Mouse (Mus musculus) ES-E14 (cell line): ENCODE measurements around the gene Mapk10. TPM values are rescaled to one million over a fixed set of nuclear protein-coding genes. Genes with fewer than 3 reads are reported as not detected.

ENCODE experiments used
- DNase-seq: peaks from one replicate; pipeline ENCODE4 v3.0.0-alpha.2; 2013; ENCODE audit warnings: low read depth, low spot score
- H3K27ac ChIP-seq: 2 replicates; pipeline ENCODE4 v1.5.1; 2012; ENCODE audit warnings: low read depth, mild to moderate bottlenecking, low read length, moderate library complexity, mixed read lengths; ENCODE audit not compliant: poor library complexity, insufficient read depth, severe bottlenecking
- H3K36me3 ChIP-seq: 2 replicates; pipeline ENCODE4 v1.6.1; 2012; ENCODE audit warnings: mild to moderate bottlenecking, low read length, moderate library complexity, mixed read lengths; ENCODE audit not compliant: control insufficient read depth, poor library complexity, insufficient read depth, severe bottlenecking
- H3K4me1 ChIP-seq, 2 experiments: fragments of 150-350 bp in 1 of 2; sonication (generic) in 1 of 2; 2 replicates each; pipeline ENCODE4 v1.6.1; 2012; ENCODE audit warnings: low read length in 2 of 2, mild to moderate bottlenecking in 1 of 2, mixed read lengths in 1 of 2; ENCODE audit not compliant: control insufficient read depth in 2 of 2, insufficient read depth in 2 of 2, poor library complexity in 1 of 2
- H3K4me3 ChIP-seq, 2 experiments: fragments of 150-350 bp in 1 of 2; sonication (generic) in 1 of 2; 2 replicates each; pipeline ENCODE4 v1.5.1; 2012; ENCODE audit warnings: low read length in 2 of 2, low read depth in 1 of 2, mild to moderate bottlenecking in 1 of 2, mixed read lengths in 1 of 2; ENCODE audit not compliant: insufficient read depth in 1 of 2, poor library complexity in 1 of 2, severe bottlenecking in 1 of 2
- H3K9ac ChIP-seq: 2 replicates; pipeline ENCODE4 v1.6.1; 2012; ENCODE audit warnings: low read depth, mild to moderate bottlenecking, low read length, mixed read lengths; ENCODE audit not compliant: poor library complexity, insufficient read depth, severe bottlenecking
- H3K9me3 ChIP-seq: fragments of 150-350 bp; sonication (generic); 2 replicates; pipeline ENCODE4 v1.6.1; 2012; ENCODE audit warnings: low read depth, mild to moderate bottlenecking, low read length; ENCODE audit not compliant: control insufficient read depth, insufficient read depth
- CHD2 ChIP-seq: IDR thresholded peaks from 2 replicates; pipeline ENCODE4 v1.6.1; 2014; ENCODE audit warnings: mild to moderate bottlenecking, low read depth, low read length, inconsistent platforms
- HCFC1 ChIP-seq: IDR thresholded peaks from 2 replicates; pipeline ENCODE4 v1.6.1; 2012; ENCODE audit warnings: low read length, inconsistent platforms, borderline replicate concordance; ENCODE audit not compliant: insufficient read depth
- MAFK ChIP-seq: IDR thresholded peaks from 2 replicates; pipeline ENCODE4 v1.6.1; 2014; ENCODE audit warnings: mild to moderate bottlenecking, low read depth, low read length, inconsistent platforms; ENCODE audit not compliant: insufficient read depth
- ZC3H11A ChIP-seq: IDR thresholded peaks from 2 replicates; pipeline ENCODE4 v1.6.1; 2012; ENCODE audit warnings: low read depth, mild to moderate bottlenecking, inconsistent platforms, low read length, borderline replicate concordance
- ZNF384 ChIP-seq: IDR thresholded peaks from 2 replicates; pipeline ENCODE4 v1.6.1; 2012; ENCODE audit warnings: low read depth, low read length, inconsistent platforms
- in situ Hi-C, 2 experiments: fragments of 600-800 bp; cut with MboI; formaldehyde crosslinking; loops; one replicate each; pipeline ENCODE4 v1.15.1; 2025; ENCODE audit warnings: low sequenced_read_pairs in 2 of 2, inconsistent platforms in 1 of 2; ENCODE audit not compliant: unreplicated experiment in 2 of 2
- total RNA-seq: library from RNA; depleted of rRNA; stranded (reverse); fragments of 300-350 nt; gene quantifications from 2 replicates; pipeline ENCODE4 v1.2.3, GENCODE M21; 2012

Mapk10 gene
- total RNA-seq, 1 experiment = 1.9 TPM

GRCm38 (mm10) chr5:102978382-102978781 is 232.8 kb downstream of the Mapk10 start:
- in situ Hi-C loops = no loop called here
- no peak overlapping the region for H3K4me3 ChIP-seq
- no peak overlapping the region for H3K27ac ChIP-seq
- H3K9me3 ChIP-seq = no peaks in the 10 kb centered on the region
- no peak for TF ChIP-seq HCFC1
- no peak for TF ChIP-seq ZC3H11A
- no peak for TF ChIP-seq ZNF384
- no peak for TF ChIP-seq MAFK
- no peak for TF ChIP-seq CHD2
- DNase-seq = no peak
- H3K9ac ChIP-seq = no peak overlapping the region
- no peaks in the 10 kb centered on the region for H3K36me3 ChIP-seq
- no peaks in the 10 kb centered on the region for H3K4me1 ChIP-seq

DNA sequence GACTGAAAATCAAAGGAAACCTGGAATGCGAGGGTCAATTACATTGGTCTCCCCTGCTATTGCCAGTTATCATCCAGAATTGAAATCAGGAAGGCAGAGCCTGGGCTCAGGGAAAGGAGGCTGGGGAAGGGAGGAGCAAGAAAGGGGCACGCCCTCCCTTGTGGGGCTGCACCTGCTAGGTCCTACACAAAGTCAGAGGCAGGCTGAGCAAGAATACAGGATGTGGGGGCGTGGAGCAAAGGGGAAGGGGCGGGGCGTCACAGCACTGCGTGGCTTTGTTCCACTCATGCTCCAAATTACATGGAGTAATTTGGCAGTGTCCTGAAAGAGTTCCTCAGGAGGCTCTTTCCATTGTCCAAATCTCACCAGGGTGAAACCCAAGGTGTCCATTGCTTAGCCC is 234.0 kb downstream of the Mapk10 start:
- H3K36me3 ChIP-seq = no peaks in the 10 kb centered on the region
- peak overlapping the region in 1 of 2 experiments; percentile 37; a peak in 2 of 4 replicates for H3K4me3 ChIP-seq
- H3K9me3 ChIP-seq = no peaks in the 10 kb centered on the region
- in situ Hi-C loops = no loop called here
- no peak overlapping the region for H3K9ac ChIP-seq
- peak; percentile 50 for DNase-seq
- H3K27ac ChIP-seq = no peak overlapping the region
- TF ChIP-seq HCFC1 (no peak), CHD2 (no peak), MAFK (no peak), ZC3H11A (no peak)
- H3K4me1 ChIP-seq = no peaks in the 10 kb centered on the region

DNA sequence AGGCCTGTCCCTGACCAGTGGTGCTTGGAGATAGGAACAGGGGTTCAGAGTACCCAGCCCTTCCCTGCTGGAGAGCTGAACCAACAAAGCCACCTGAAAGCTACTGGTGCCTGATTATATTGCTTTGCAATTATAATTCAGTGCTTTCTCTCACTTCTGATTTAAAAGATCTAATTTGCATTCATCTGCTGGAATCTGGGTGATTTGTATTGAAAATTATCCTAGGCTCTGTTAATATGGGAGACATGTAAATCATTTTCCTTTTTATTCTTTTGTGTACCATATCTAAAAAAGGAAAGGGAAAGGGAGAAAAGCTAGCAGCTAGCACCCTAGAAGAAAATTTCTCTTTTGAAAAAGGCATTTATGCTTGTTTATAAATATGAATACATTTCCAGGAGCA is 234.6 kb downstream of the Mapk10 start:
- in situ Hi-C loops = no loop called here

GRCm38 (mm10) chr5:102974400-102974799 is 236.7 kb downstream of the Mapk10 start:
- Histone ChIP-seq H3K9me3 (no peaks in the 10 kb centered on the region), H3K36me3 (no peaks in the 10 kb centered on the region), H3K27ac (no peak overlapping the region), H3K4me1 (no peaks in the 10 kb centered on the region), H3K4me3 (no peak overlapping the region), H3K9ac (no peak overlapping the region)
- TF ChIP-seq ZC3H11A (no peak), MAFK (no peak), ZNF384 (no peak), CHD2 (no peak), HCFC1 (no peak)
- no peak for DNase-seq
- in situ Hi-C loops = no loop called here

More for the DNA sequence above, 234.6 kb downstream of the Mapk10 start:
- Histone ChIP-seq H3K9ac (no peak overlapping the region), H3K27ac (no peak overlapping the region), H3K4me3 (no peak overlapping the region), H3K36me3 (no peaks in the 10 kb centered on the region), H3K4me1 (no peaks in the 10 kb centered on the region), H3K9me3 (no peaks in the 10 kb centered on the region)
- TF ChIP-seq CHD2 = no peak
- TF ChIP-seq HCFC1 = no peak
- TF ChIP-seq ZC3H11A = no peak
- no peak for TF ChIP-seq MAFK
- TF ChIP-seq ZNF384 = no peak
- no peak for DNase-seq

DNA sequence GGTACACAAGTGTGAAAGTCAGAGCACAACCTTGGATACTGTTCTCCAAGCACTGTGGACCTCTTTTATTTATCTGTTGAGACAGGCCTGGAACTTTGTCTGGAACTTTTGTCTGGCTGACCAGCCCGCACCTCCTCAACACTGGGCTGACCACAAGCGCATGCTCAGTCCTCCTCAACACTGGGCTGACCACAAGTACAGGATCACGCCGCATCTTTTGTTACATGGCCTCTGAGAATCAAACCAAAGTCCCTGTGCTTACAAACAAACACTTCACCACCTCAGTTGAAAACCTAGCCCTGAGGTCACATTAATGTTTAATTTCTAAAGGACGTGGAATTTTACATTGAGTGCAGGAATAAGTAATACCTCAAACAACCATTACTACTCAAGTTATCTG is 246.7 kb downstream of the Mapk10 start:
- TF ChIP-seq CHD2 (no peak), ZC3H11A (no peak), MAFK (no peak), HCFC1 (no peak), ZNF384 (no peak)
- H3K36me3 ChIP-seq = no peaks in the 10 kb centered on the region
- in situ Hi-C loops = no loop called here

More for the DNA sequence above, 246.7 kb downstream of the Mapk10 start:
- Histone ChIP-seq H3K9ac (no peak overlapping the region), H3K4me3 (no peak overlapping the region), H3K9me3 (no peaks in the 10 kb centered on the region), H3K27ac (no peak overlapping the region), H3K4me1 (no peaks in the 10 kb centered on the region)
- DNase-seq = no peak
